Comparison of ENCODE assay signal across 10 mouse cellular contexts in the genomic region with DNA sequence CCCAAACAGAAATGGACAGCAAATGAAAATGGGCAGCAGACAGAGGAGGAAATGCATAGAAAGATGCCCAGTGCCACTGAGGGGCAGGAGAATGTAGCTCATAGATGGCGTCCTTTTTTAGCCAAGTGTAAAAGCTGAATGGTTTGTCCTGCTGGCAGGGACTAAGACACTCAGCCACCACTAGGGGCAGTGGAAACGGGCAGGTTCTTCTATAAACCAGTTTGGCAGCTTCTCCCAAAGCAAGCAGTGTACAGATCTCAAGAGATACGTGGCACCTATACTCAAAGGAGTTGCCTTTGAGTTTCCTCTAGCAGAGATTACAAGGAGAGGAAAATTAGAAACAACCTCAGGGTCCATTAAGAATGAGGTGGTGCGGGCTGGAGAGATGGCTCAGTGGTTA. TPM values are rescaled to one million over a fixed set of nuclear protein-coding genes. Genes with fewer than 3 reads are reported as not detected.
DNase-seq lines count a peak whose midpoint lies in the region; ATAC-seq and TF ChIP-seq lines count a peak whose summit lies in the region.
"Had no signal": no experiment of that assay in that cellular context is flagged by ENCODE, and none has a peak within 500 bp of the region (broad histone marks: within the 10 kb centered on the region; RNA-seq: fewer than 3 reads in every experiment).

No protein-coding gene starts in this region.

- TF ChIP-seq POLR2A in liver, adult 2 months (IDR thresholded peaks at IDR 0.05; ENCODE audit: extremely low read depth, insufficient read depth, low read length) = no peak

- H3K36me3 ChIP-seq in liver, adult 2 months (ENCODE audit: control insufficient read depth, insufficient read depth, low read length) = no peaks in the 10 kb centered on the region
- H3K36me3 ChIP-seq in liver, embryonic 12.5 days = no peaks in the 10 kb centered on the region
- no peaks in the 10 kb centered on the region for H3K36me3 ChIP-seq in embryonic facial prominence, embryonic 14.5 days (ENCODE audit: control insufficient read depth, insufficient read depth, low read length)
- H3K36me3 ChIP-seq: heart, embryonic 13.5 days had no signal

- H3K4me3 ChIP-seq in liver, adult 2 months (ENCODE audit: insufficient read depth, low read depth, low read length) = no peak overlapping the region
- no peak overlapping the region for H3K4me3 ChIP-seq in liver, embryonic 12.5 days
- H3K4me3 ChIP-seq in embryonic facial prominence, embryonic 14.5 days (ENCODE audit: low read depth, low read length) = no peak overlapping the region
- H3K4me3 ChIP-seq: heart, embryonic 13.5 days had no signal

- no peak overlapping the region for H3K27ac ChIP-seq in liver, adult 2 months (replicated peaks; ENCODE audit: insufficient read depth, low read depth, low read length)
- H3K27ac ChIP-seq in liver, embryonic 12.5 days = no peak overlapping the region
- H3K27ac ChIP-seq in embryonic facial prominence, embryonic 14.5 days (replicated peaks; ENCODE audit: low read depth, low read length) = no peak overlapping the region
- H3K27ac ChIP-seq: heart, embryonic 13.5 days had no signal

- WGBS in liver, adult 2 months = 17% methylated on average over 4 of the region's 4 CpGs
- WGBS in liver, embryonic 12.5 days (ENCODE audit: insufficient replicate concordance) = 19% methylated on average over 4 of the region's 4 CpGs
- WGBS in embryonic facial prominence, embryonic 14.5 days = 24% methylated on average over 4 of the region's 4 CpGs

- TF ChIP-seq CTCF in liver, adult 2 months (IDR thresholded peaks at IDR 0.05; ENCODE audit: low read depth, low read length) = peak; percentile 32; the same call in 1 of the 2 replicates

- peak; percentile 56 to 62 for DNase-seq in cerebellum, adult 18-20 months
- no peak for DNase-seq in cerebellum, adult 11 months
- DNase-seq in liver, adult 2 months (ENCODE audit: extremely low read depth, low read depth, low spot score) = no peak
- peak; percentile 79 for DNase-seq in embryonic facial prominence, embryonic 14.5 days (ENCODE audit: low spot score)
- no peak for DNase-seq in adrenal gland, postnatal 25 days

- H3K4me2 ChIP-seq in liver, embryonic 12.5 days = no peak overlapping the region
- no peak overlapping the region for H3K4me2 ChIP-seq in embryonic facial prominence, embryonic 14.5 days (ENCODE audit: low read depth, low read length)
- H3K4me2 ChIP-seq: heart, embryonic 13.5 days; midbrain, embryonic 11.5 days had no signal

- no peak overlapping the region for H3K9ac ChIP-seq in liver, adult 2 months (ENCODE audit: low read depth, low read length)
- H3K9ac ChIP-seq in liver, embryonic 12.5 days = no peak overlapping the region
- no peak overlapping the region for H3K9ac ChIP-seq in embryonic facial prominence, embryonic 14.5 days (ENCODE audit: low read depth, low read length)
- H3K9ac ChIP-seq: heart, embryonic 13.5 days had no signal

- no peaks in the 10 kb centered on the region for H3K79me2 ChIP-seq in liver, adult 2 months (ENCODE audit: control insufficient read depth, insufficient read depth, low read length)

- no peaks in the 10 kb centered on the region for H3K9me3 ChIP-seq in liver, embryonic 12.5 days (replicated peaks)
- peaks cover 5% of the 10 kb centered on the region; the same call in 1 of the 2 replicates for H3K9me3 ChIP-seq in embryonic facial prominence, embryonic 14.5 days (ENCODE audit: control insufficient read depth, low read length)
- H3K9me3 ChIP-seq: heart, embryonic 13.5 days had no signal

- H3K4me1 ChIP-seq in liver, adult 2 months (ENCODE audit: control insufficient read depth, insufficient read depth, low read length) = no peaks in the 10 kb centered on the region
- peaks cover 6% of the 10 kb centered on the region for H3K4me1 ChIP-seq in liver, embryonic 12.5 days
- peaks cover 5% of the 10 kb centered on the region; the same call in 1 of the 2 replicates for H3K4me1 ChIP-seq in embryonic facial prominence, embryonic 14.5 days (ENCODE audit: control insufficient read depth, insufficient read depth, low read length)
- H3K4me1 ChIP-seq: heart, embryonic 13.5 days had no signal

- H3K27me3 ChIP-seq in liver, adult 2 months (ENCODE audit: control insufficient read depth, insufficient read depth, low read length) = peaks cover 12% of the 10 kb centered on the region
- H3K27me3 ChIP-seq in liver, embryonic 12.5 days (replicated peaks) = peaks cover 76% of the 10 kb centered on the region
- H3K27me3 ChIP-seq in embryonic facial prominence, embryonic 14.5 days (replicated peaks; ENCODE audit: control insufficient read depth, insufficient read depth, low read length) = peaks cover 42% of the 10 kb centered on the region

- no peak for ATAC-seq in liver, embryonic 12.5 days
- ATAC-seq in embryonic facial prominence, embryonic 14.5 days (ENCODE audit: low read depth) = peak; percentile 73
- peak; percentile 80 for ATAC-seq in megakaryocyte-erythroid progenitor cell, adult 5-6 weeks (replicated peaks; ENCODE audit: low FRiP score, low TSS enrichment, poor library complexity, severe bottlenecking)
- ATAC-seq in erythroid progenitor cell, adult 5-6 weeks (replicated peaks; ENCODE audit: low FRiP score, poor library complexity, severe bottlenecking) = no peak

RNA-seq across cellular contexts. Expression of a gene that starts 21.2 kb away (rescaled TPM):
- not detected in 2 replicates for total RNA-seq in liver, adult 2 months (2014; rRNA removed)
- polyA plus RNA-seq in liver, adult 2 months (2012; rRNA removed) = not detected in 2 replicates
- polyA plus RNA-seq in liver, embryonic 12.5 days (2016; fragmentation: Nextera tagmentation; extraction: Ambion mirVana) = not detected in 2 replicates
- not detected in 2 replicates for polyA plus RNA-seq in embryonic facial prominence, embryonic 14.5 days (2014; fragmentation: Nextera tagmentation; extraction: Ambion mirVana)
- not detected in 2 replicates for total RNA-seq in megakaryocyte-erythroid progenitor cell, adult 5-6 weeks (2014; fragmentation: Nextera tagmentation)
- total RNA-seq in megakaryocyte-erythroid progenitor cell, adult 5-6 weeks (2017) = not detected in 2 replicates
- total RNA-seq in erythroid progenitor cell, adult 5-6 weeks (2015; ENCODE audit: low replicate concordance) = 8.0 TPM in 1 of 2 replicates, not detected in the other
- total RNA-seq in erythroid progenitor cell, adult 5-6 weeks (2017; ENCODE audit: low replicate concordance) = not detected in 2 replicates
- total RNA-seq in adrenal gland, postnatal 25 days (2021) = 0.91 TPM in 1 of 2 replicates, not detected in the other
- polyA plus RNA-seq: midbrain, embryonic 11.5 days had no signal

RNA-seq across cellular contexts. Expression of a gene that starts 22.6 kb away (rescaled TPM):
- 3.6 and 4.4 TPM in 2 replicates for total RNA-seq in liver, adult 2 months (2014; rRNA removed)
- 19.8 and 23.9 TPM in 2 replicates for polyA plus RNA-seq in liver, adult 2 months (2012; rRNA removed)
- polyA plus RNA-seq in liver, embryonic 12.5 days (2016; fragmentation: Nextera tagmentation; extraction: Ambion mirVana) = 32.1 and 36.1 TPM in 2 replicates
- polyA plus RNA-seq in embryonic facial prominence, embryonic 14.5 days (2014; fragmentation: Nextera tagmentation; extraction: Ambion mirVana) = 26.5 and 30.3 TPM in 2 replicates
- total RNA-seq in megakaryocyte-erythroid progenitor cell, adult 5-6 weeks (2014; fragmentation: Nextera tagmentation) = 39.2 and 72.7 TPM in 2 replicates
- total RNA-seq in megakaryocyte-erythroid progenitor cell, adult 5-6 weeks (2017) = 20.6 and 35.1 TPM in 2 replicates
- 11.5 and 20.5 TPM in 2 replicates for total RNA-seq in erythroid progenitor cell, adult 5-6 weeks (2015; ENCODE audit: low replicate concordance)
- total RNA-seq in erythroid progenitor cell, adult 5-6 weeks (2017; ENCODE audit: low replicate concordance) = 4.7 and 5.1 TPM in 2 replicates
- total RNA-seq in adrenal gland, postnatal 25 days (2021) = 23.3 and 28.6 TPM in 2 replicates

RNA-seq across cellular contexts. Expression of a gene that starts 40.9 kb away (rescaled TPM):
- total RNA-seq in liver, adult 2 months (2014; rRNA removed) = 9.4 and 24.2 TPM in 2 replicates
- polyA plus RNA-seq in liver, adult 2 months (2012; rRNA removed) = 29.2 and 32.5 TPM in 2 replicates
- polyA plus RNA-seq in liver, embryonic 12.5 days (2016; fragmentation: Nextera tagmentation; extraction: Ambion mirVana) = 5.7 TPM in 2 replicates
- polyA plus RNA-seq in embryonic facial prominence, embryonic 14.5 days (2014; fragmentation: Nextera tagmentation; extraction: Ambion mirVana) = 74.2 and 74.8 TPM in 2 replicates
- 0.39 TPM in 1 of 2 replicates, not detected in the other for total RNA-seq in megakaryocyte-erythroid progenitor cell, adult 5-6 weeks (2014; fragmentation: Nextera tagmentation)
- total RNA-seq in megakaryocyte-erythroid progenitor cell, adult 5-6 weeks (2017) = 0.05 and 1.4 TPM in 2 replicates
- total RNA-seq in erythroid progenitor cell, adult 5-6 weeks (2015; ENCODE audit: low replicate concordance) = not detected in 2 replicates
- 0.61 TPM in 1 of 2 replicates, not detected in the other for total RNA-seq in erythroid progenitor cell, adult 5-6 weeks (2017; ENCODE audit: low replicate concordance)
- total RNA-seq in adrenal gland, postnatal 25 days (2021) = 62.9 and 66.6 TPM in 2 replicates

Comparison
In these comparisons a context has a peak if more than half of its experiments do, and no peak if none do; other contexts are left out.
1. DNase-seq: peak in cerebellum, adult 18-20 months (2 of 2) and embryonic facial prominence, embryonic 14.5 days (single experiment); none in cerebellum, adult 11 months (single experiment), liver, adult 2 months (single experiment) and adrenal gland, postnatal 25 days (single experiment).
2. ATAC-seq: peak in embryonic facial prominence, embryonic 14.5 days (single experiment) and megakaryocyte-erythroid progenitor cell, adult 5-6 weeks (single experiment); none in liver, embryonic 12.5 days (single experiment) and erythroid progenitor cell, adult 5-6 weeks (single experiment).